Mouse (Mus musculus) stomach, embryonic 14.5 days (tissue): ENCODE data around the gene Mxd1. TPM values are rescaled to one million over a fixed set of nuclear protein-coding genes. Genes with fewer than 3 reads are reported as not detected.

ENCODE experiments used
- ATAC-seq: fragments of 200-750 bp; cut with Nextera tagmentation; 2 replicates; pipeline ENCODE4 v1.8.0; 2017; ENCODE audit warnings: low read depth, moderate TSS enrichment; ENCODE audit not compliant: insufficient number of reproducible peaks, insufficient read depth, low FRiP score
- H3K27ac ChIP-seq: fragments of 300-500 bp; sonication (generic); 2 replicates; pipeline ENCODE4 v1.5.1; 2014; ENCODE audit warnings: mild to moderate bottlenecking, low read length, moderate library complexity, mixed read lengths
- H3K27me3 ChIP-seq: fragments of 300-500 bp; sonication (generic); 2 replicates; pipeline ENCODE4 v1.6.1; 2014; ENCODE audit warnings: low read length, control low read depth, mixed read lengths; ENCODE audit not compliant: control insufficient read depth, insufficient read depth
- H3K36me3 ChIP-seq: fragments of 300-500 bp; sonication (generic); 2 replicates; pipeline ENCODE4 v1.6.1; 2014; ENCODE audit warnings: mild to moderate bottlenecking, control low read depth, low read length, moderate library complexity, mixed read lengths; ENCODE audit not compliant: control insufficient read depth, insufficient read depth
- H3K4me1 ChIP-seq: fragments of 300-500 bp; sonication (generic); 2 replicates; pipeline ENCODE4 v1.6.1; 2014; ENCODE audit warnings: low read length, control low read depth, mixed read lengths; ENCODE audit not compliant: control insufficient read depth, insufficient read depth
- H3K4me2 ChIP-seq: fragments of 300-500 bp; sonication (generic); replicated peaks from 2 replicates; pipeline ENCODE4 v1.6.1; 2014; ENCODE audit warnings: low read depth, low read length, control low read depth
- H3K4me3 ChIP-seq: fragments of 300-500 bp; sonication (generic); 2 replicates; pipeline ENCODE4 v1.5.1; 2014; ENCODE audit warnings: low read depth, low read length, control low read depth
- H3K9ac ChIP-seq: fragments of 300-500 bp; sonication (generic); replicated peaks from 2 replicates; pipeline ENCODE4 v1.6.1; 2014; ENCODE audit warnings: low read depth, mild to moderate bottlenecking, control low read depth, low read length, moderate library complexity, mixed read lengths
- H3K9me3 ChIP-seq: fragments of 300-500 bp; sonication (generic); 2 replicates; pipeline ENCODE4 v1.6.1; 2016; ENCODE audit warnings: low read depth, low read length, control low read depth; ENCODE audit not compliant: control insufficient read depth
- WGBS: fragments of 180-500 bp; shearing (Covaris S2); extraction: QIAGEN DNeasy Blood & Tissue Kit; methylation state at CpG from one replicate; pipeline ENCODE4 v1.1.7; 2014; 5-methylcytosine and 5-hydroxymethylcytosine counted together
- polyA plus RNA-seq: library from polyadenylated mRNA; unstranded; fragments of >200 nt; fragmentation: Nextera tagmentation; extraction: Ambion mirVana; gene quantifications from 2 replicates; pipeline ENCODE4 v1.2.1, GENCODE M21; 2014

The Mxd1 gene
- polyA plus RNA-seq, 1 experiment from 2014 or later: 10.8 TPM

DNA sequence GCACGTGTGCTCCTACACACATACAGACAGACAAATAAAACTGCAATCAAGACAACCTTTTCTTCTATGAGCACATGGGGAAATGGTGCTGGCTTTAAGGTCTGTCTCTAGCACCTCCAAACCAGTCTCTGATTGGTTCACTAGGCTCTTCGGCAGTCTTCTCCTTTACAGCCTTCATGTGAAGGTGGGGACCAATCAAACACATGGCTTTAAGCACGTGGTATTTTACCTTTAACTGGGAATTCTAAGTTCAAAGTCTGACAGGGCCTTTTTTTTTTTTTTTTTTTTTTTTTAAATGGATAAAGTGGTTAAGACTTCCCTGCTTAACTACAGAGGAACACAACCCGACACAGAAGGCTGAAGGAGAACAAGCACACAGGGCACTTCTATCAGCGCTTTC is 3.9 kb downstream of the Mxd1 start:
- no peak overlapping the region for H3K4me3 ChIP-seq
- H3K27ac ChIP-seq: no peak overlapping the region
- H3K4me1 ChIP-seq: peaks cover 7% of the 10 kb centered on the region
- WGBS: 80% methylated on average over 5 of the region's 5 CpGs
- no peak overlapping the region for H3K4me2 ChIP-seq
- H3K9me3 ChIP-seq: no peaks in the 10 kb centered on the region
- ATAC-seq: no peak
- H3K9ac ChIP-seq: no peak overlapping the region
- peaks cover 27% of the 10 kb centered on the region for H3K36me3 ChIP-seq
- no peaks in the 10 kb centered on the region for H3K27me3 ChIP-seq

DNA sequence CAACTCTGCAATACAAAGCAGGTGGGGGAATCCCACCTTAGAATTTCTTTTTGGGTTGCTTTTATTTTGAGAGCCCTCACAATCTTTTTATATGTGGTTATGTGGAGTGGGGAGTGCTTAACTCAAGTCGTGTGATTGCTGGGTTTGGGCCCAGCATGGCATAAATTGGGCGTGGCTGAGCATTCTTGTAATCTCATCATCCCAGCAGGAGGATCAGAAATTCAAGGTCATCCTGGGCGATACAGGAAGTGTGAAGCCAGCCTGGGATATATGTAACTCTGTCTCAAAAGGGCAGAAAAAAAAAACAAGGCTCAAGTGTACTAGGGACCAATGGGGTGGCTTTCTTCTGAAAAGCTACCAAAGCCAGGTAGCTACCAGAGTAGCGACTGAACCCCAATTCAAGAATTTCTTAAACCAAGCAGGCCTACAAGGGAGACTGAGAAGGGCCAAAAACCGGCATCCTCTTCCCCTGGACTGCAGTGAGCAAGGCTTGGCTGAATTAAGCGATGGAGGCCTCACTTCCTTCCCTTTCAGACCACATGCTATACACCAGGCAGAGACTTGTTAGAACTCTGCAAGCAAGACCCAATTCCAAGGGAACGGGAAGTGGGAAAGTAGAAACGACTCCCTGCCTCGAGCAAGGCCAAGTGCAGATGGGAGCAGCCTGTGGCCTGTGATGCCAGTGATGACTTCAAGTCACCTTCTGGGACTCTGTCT is 8.6 kb downstream of the Mxd1 start:
- 77% methylated on average over 9 of the region's 9 CpGs for WGBS
- Histone ChIP-seq H3K9me3 (no peaks in the 10 kb centered on the region), H3K9ac (no peak overlapping the region), H3K36me3 (peaks cover 32% of the 10 kb centered on the region), H3K4me1 (no peaks in the 10 kb centered on the region), H3K4me3 (no peak overlapping the region), H3K27ac (no peak overlapping the region), H3K27me3 (no peaks in the 10 kb centered on the region), H3K4me2 (no peak overlapping the region)
- ATAC-seq: no peak

DNA sequence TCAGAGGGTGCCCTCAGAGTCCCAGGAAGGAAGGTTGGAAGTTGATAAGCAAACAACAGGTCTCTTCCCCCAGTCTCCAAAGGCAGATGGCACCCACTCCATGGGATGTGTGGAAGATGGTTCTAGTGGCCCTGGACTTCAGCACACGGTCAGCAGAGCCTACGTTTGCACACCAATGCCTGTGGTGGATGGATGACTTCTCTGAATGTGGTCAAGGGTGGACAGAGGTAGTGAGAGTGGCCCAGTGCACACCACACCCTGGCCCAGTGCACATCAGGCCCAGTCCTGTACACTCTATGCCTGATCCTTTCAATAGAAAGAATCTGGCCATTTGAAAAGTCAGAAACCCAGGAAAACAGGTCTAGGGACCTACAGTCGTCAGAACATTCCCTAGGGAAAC is 10.5 kb downstream of the Mxd1 start:
- peaks cover 33% of the 10 kb centered on the region for H3K36me3 ChIP-seq
- H3K4me1 ChIP-seq: no peaks in the 10 kb centered on the region
- H3K4me3 ChIP-seq: no peak overlapping the region
- ATAC-seq: no peak
- H3K27me3 ChIP-seq: no peaks in the 10 kb centered on the region
- H3K9ac ChIP-seq: no peak overlapping the region
- WGBS: 89% methylated on average over 3 of the region's 3 CpGs
- no peak overlapping the region for H3K27ac ChIP-seq
- H3K9me3 ChIP-seq: no peaks in the 10 kb centered on the region
- no peak overlapping the region for H3K4me2 ChIP-seq

DNA sequence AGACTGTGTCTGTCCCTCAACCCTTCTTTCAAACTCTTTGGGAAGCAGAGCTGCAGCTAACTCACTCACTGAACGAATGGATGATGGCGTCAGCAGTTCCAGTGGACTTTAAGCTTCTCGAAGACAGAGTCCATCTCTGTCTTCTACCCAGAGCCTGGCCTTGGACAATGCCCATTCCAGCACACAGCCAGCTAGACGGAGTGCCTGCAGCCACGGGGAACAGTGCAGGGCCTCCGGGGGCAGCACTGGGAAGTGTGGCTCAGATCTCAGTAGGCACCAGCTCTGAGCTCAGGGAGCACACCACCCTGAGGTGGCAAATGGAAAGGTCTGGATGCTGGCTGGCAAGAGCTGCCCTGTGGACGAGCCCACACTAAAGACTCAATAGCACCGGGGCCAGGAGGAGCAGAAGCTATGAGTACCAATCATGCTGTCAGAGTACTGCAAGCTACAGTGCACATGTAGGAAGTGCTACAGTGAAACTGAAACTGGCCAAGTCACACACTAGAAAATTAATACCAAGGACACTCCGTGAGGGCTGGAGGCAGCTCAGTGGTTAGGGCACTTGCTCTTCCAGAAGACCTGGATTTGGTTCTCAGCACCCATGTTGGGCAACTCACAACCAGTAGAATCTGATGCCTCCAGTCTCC is 14.6 kb downstream of the Mxd1 start:
- no peaks in the 10 kb centered on the region for H3K4me1 ChIP-seq
- H3K36me3 ChIP-seq: peaks cover 30% of the 10 kb centered on the region
- H3K4me3 ChIP-seq: no peak overlapping the region
- H3K9ac ChIP-seq: no peak overlapping the region
- H3K27ac ChIP-seq: no peak overlapping the region
- no peak overlapping the region for H3K4me2 ChIP-seq
- ATAC-seq: no peak
- 78% methylated on average over 9 of the region's 9 CpGs for WGBS
- no peaks in the 10 kb centered on the region for H3K27me3 ChIP-seq
- no peaks in the 10 kb centered on the region for H3K9me3 ChIP-seq

DNA sequence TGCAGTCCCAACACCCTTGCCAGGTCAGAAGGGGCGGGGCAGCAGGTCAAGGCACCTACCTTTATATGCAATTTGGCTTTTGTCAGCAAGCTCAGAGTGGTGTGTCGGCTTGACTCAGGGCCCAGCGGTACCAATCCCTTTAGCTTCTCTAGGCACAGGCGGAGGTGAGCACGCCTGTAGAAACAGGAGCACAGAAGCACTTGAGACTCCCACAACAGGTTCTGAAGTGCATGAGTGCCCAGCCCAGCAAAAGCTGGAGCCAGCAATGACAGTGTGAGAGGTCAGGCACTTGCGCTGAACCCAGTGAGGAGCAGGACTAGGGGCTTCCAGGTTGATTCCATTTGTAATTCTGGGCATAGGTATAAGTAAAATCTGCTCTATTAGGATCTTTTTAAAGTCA is 15.9 kb downstream of the Mxd1 start:
- 87% methylated on average over 6 of the region's 6 CpGs for WGBS
- Histone ChIP-seq H3K9me3 (no peaks in the 10 kb centered on the region), H3K4me2 (no peak overlapping the region), H3K4me3 (no peak overlapping the region), H3K27ac (no peak overlapping the region), H3K27me3 (no peaks in the 10 kb centered on the region), H3K36me3 (peaks cover 32% of the 10 kb centered on the region), H3K9ac (no peak overlapping the region), H3K4me1 (no peaks in the 10 kb centered on the region)
- ATAC-seq: no peak

DNA sequence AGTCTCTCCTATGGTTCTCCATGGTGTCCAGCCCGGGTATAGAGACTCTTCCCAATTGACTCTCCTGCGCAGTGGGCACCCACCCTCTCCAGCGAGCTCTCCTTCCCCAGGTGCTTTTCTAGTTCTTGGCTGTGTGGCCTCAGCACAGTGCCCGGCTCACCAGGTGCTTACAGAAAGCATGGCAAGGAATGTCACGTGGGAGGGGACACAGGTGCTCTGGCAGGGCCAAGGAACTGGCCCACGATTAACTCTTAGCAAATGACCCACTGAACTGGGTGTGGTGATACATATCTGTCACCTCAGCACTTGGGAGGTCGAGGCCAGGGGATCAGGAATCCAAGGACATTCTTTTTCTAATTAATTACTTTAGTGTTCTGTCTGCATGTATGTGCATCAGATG is 22.8 kb downstream of the Mxd1 start:
- H3K9ac ChIP-seq: no peak overlapping the region
- peaks cover 16% of the 10 kb centered on the region for H3K36me3 ChIP-seq
- H3K27me3 ChIP-seq: no peaks in the 10 kb centered on the region
- no peaks in the 10 kb centered on the region for H3K4me1 ChIP-seq
- no peak for ATAC-seq
- no peaks in the 10 kb centered on the region for H3K9me3 ChIP-seq
- H3K27ac ChIP-seq: no peak overlapping the region
- H3K4me2 ChIP-seq: no peak overlapping the region
- no peak overlapping the region for H3K4me3 ChIP-seq
- WGBS: 74% methylated on average over 7 of the region's 7 CpGs

DNA sequence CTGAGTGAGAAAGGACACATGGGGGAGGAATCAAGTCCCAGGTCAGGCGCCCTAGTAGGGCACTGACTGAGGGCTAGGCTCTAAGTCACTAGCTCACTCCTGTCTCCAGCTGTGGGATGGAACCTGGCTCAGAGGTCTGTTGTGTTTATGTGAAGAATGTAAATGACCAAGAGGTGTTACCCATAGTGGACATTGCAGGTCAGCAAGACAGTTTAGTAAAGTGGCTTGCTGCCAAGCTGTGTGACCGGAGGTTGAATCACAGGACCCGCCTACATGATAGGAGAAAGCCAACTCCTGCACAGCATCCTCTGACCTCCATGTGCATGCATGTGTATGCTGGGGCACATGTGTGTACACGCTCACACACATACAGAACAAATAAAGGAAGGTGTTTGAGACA is 23.4 kb downstream of the Mxd1 start:
- H3K9ac ChIP-seq: no peak overlapping the region
- H3K9me3 ChIP-seq: no peaks in the 10 kb centered on the region
- H3K27ac ChIP-seq: no peak overlapping the region
- H3K4me3 ChIP-seq: no peak overlapping the region
- no peaks in the 10 kb centered on the region for H3K27me3 ChIP-seq
- ATAC-seq: no peak
- H3K4me2 ChIP-seq: no peak overlapping the region
- H3K4me1 ChIP-seq: no peaks in the 10 kb centered on the region
- 80% methylated on average over 4 of the region's 4 CpGs for WGBS
- peaks cover 10% of the 10 kb centered on the region for H3K36me3 ChIP-seq

DNA sequence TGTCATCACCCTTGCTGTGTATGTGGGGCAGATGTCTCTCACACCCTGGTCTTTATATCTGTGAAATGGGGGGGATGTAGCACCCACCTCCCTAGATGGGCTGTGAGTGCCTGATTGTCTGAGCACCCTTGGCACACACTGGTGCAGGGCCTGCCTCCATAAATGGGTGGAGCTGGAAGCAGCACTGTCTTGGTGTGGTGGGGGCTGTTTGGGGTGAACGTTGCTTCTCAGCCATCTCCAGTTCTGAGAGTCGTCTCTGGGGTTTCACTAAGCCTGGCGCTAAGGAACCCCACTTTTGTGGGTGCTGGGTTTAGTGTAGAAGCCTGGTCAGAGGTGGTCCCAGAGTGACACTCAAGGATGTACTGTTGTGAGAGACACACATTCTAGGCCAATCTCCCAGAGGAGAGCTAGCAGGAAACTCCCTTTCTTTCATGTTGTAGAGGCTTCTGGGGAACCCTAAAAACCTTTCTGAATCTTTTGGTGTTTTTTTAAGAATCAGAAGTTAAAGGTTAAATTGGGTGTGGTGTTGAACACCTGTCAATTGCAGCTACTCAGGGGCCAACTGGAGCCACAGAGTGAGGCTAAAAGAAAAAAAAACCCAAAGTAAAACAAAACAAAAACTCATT is 24.1 kb downstream of the Mxd1 start:
- WGBS: 88% methylated on average over 3 of the region's 3 CpGs
- no peak overlapping the region for H3K4me3 ChIP-seq
- H3K4me1 ChIP-seq: no peaks in the 10 kb centered on the region
- no peak overlapping the region for H3K9ac ChIP-seq
- H3K27me3 ChIP-seq: no peaks in the 10 kb centered on the region
- H3K4me2 ChIP-seq: no peak overlapping the region
- no peak for ATAC-seq
- peaks cover 4% of the 10 kb centered on the region for H3K36me3 ChIP-seq
- no peak overlapping the region for H3K27ac ChIP-seq
- H3K9me3 ChIP-seq: no peaks in the 10 kb centered on the region
